ENCODE assay signal across 11 mouse cellular contexts in genomic region chr9:63074023-63074750, GRCm38 (mm10).
A peak's percentile ranks its signal among the peaks of the same experiment; 100 is the strongest.
DNase-seq lines count a peak whose midpoint lies in the region; ATAC-seq lines count a peak whose summit lies in the region.
"Had no signal": no experiment of that assay in that cellular context is flagged by ENCODE, and none has a peak within 500 bp of the region (broad histone marks: within the 10 kb centered on the region; RNA-seq: fewer than 3 reads in every experiment).

No protein-coding gene starts in this region.

- H3K4me1 ChIP-seq in heart, embryonic 10.5 days, result peaks cover 45% of the 10 kb centered on the region
- peaks cover 18% of the 10 kb centered on the region for H3K4me1 ChIP-seq in midbrain, embryonic 11.5 days (ENCODE audit: control insufficient read depth, insufficient read depth, low read length)
- peaks cover 17% of the 10 kb centered on the region for H3K4me1 ChIP-seq in midbrain, embryonic 15.5 days
- H3K4me1 ChIP-seq in heart, embryonic 16.5 days (ENCODE audit: control insufficient read depth, insufficient read depth, low read length), result peaks cover 28% of the 10 kb centered on the region
- peaks cover 17% of the 10 kb centered on the region for H3K4me1 ChIP-seq in neural tube, embryonic 13.5 days (replicated peaks)

- H3K27ac ChIP-seq in heart, embryonic 10.5 days, result peak overlapping the region; percentile 87
- no peak overlapping the region; the same call in 1 of the 2 replicates for H3K27ac ChIP-seq in midbrain, embryonic 11.5 days (ENCODE audit: low read depth, low read length)
- H3K27ac ChIP-seq in midbrain, embryonic 15.5 days, result no peak overlapping the region
- H3K27ac ChIP-seq in heart, embryonic 16.5 days (ENCODE audit: low read length), result peak overlapping the region; percentile 7; the same call in 1 of the 2 replicates
- H3K27ac ChIP-seq in neural tube, embryonic 13.5 days (replicated peaks), result peak overlapping the region; percentile 52
- H3K27ac ChIP-seq: embryonic facial prominence, embryonic 15.5 days; liver, embryonic 12.5 days had no signal

- H3K4me3 ChIP-seq in heart, embryonic 10.5 days, result no peak overlapping the region
- H3K4me3 ChIP-seq in midbrain, embryonic 11.5 days (ENCODE audit: low read depth, low read length), result no peak overlapping the region
- no peak overlapping the region for H3K4me3 ChIP-seq in midbrain, embryonic 15.5 days
- no peak overlapping the region for H3K4me3 ChIP-seq in heart, embryonic 16.5 days (ENCODE audit: low read length)
- no peak overlapping the region for H3K4me3 ChIP-seq in neural tube, embryonic 13.5 days
- H3K4me3 ChIP-seq: embryonic facial prominence, embryonic 15.5 days; liver, embryonic 12.5 days had no signal

- WGBS in heart, embryonic 10.5 days, result 26% methylated on average over 10 of the region's 10 CpGs
- whole genome bisulfite sequencing in midbrain, embryonic 11.5 days, result 18% methylated on average over 10 of the region's 10 CpGs
- 24% methylated on average over 10 of the region's 10 CpGs for WGBS in midbrain, embryonic 15.5 days
- 29% methylated on average over 10 of the region's 10 CpGs for WGBS in heart, embryonic 16.5 days
- WGBS in neural tube, embryonic 13.5 days, result 36% methylated on average over 10 of the region's 10 CpGs

- no peak overlapping the region; the same call in 1 of the 2 replicates for H3K4me2 ChIP-seq in midbrain, embryonic 11.5 days
- no peak overlapping the region for H3K4me2 ChIP-seq in midbrain, embryonic 15.5 days
- H3K4me2 ChIP-seq in heart, embryonic 16.5 days (ENCODE audit: low read depth, low read length), result peak overlapping the region; percentile 36
- H3K4me2 ChIP-seq in neural tube, embryonic 13.5 days, result peak overlapping the region; percentile 7; the same call in 1 of the 2 replicates
- H3K4me2 ChIP-seq: embryonic facial prominence, embryonic 15.5 days; liver, embryonic 12.5 days had no signal

- no peaks in the 10 kb centered on the region for H3K36me3 ChIP-seq in heart, embryonic 10.5 days
- no peaks in the 10 kb centered on the region for H3K36me3 ChIP-seq in midbrain, embryonic 11.5 days (ENCODE audit: control insufficient read depth, insufficient read depth, low read length)
- no peaks in the 10 kb centered on the region for H3K36me3 ChIP-seq in midbrain, embryonic 15.5 days (replicated peaks)
- no peaks in the 10 kb centered on the region for H3K36me3 ChIP-seq in heart, embryonic 16.5 days (ENCODE audit: control insufficient read depth, insufficient read depth)
- no peaks in the 10 kb centered on the region for H3K36me3 ChIP-seq in neural tube, embryonic 13.5 days
- H3K36me3 ChIP-seq: embryonic facial prominence, embryonic 15.5 days; liver, embryonic 12.5 days had no signal

- H3K27me3 ChIP-seq in heart, embryonic 10.5 days (ENCODE audit: insufficient read depth, poor library complexity, severe bottlenecking), result no peaks in the 10 kb centered on the region
- H3K27me3 ChIP-seq in midbrain, embryonic 11.5 days (ENCODE audit: control insufficient read depth, insufficient read depth, low read length), result no peaks in the 10 kb centered on the region
- no peaks in the 10 kb centered on the region for H3K27me3 ChIP-seq in midbrain, embryonic 15.5 days (replicated peaks)
- no peaks in the 10 kb centered on the region for H3K27me3 ChIP-seq in heart, embryonic 16.5 days (ENCODE audit: control insufficient read depth, insufficient read depth, low read length)
- no peaks in the 10 kb centered on the region for H3K27me3 ChIP-seq in neural tube, embryonic 13.5 days
- H3K27me3 ChIP-seq: embryonic facial prominence, embryonic 15.5 days; liver, embryonic 12.5 days had no signal

- no peak for DNase-seq in heart, embryonic 10.5 days (ENCODE audit: low spot score)
- no peak for DNase-seq in heart, adult 8-10 months (ENCODE audit: low spot score)
- peak; percentile 89 for DNase-seq in midbrain, embryonic 11.5 days (ENCODE audit: low spot score, missing footprints)
- DNase-seq in right cerebral cortex, postnatal 36 days (ENCODE audit: low spot score in 2 of 2), result no peak
- DNase-seq: adrenal gland, postnatal 10 days had no signal

- H3K9ac ChIP-seq in midbrain, embryonic 11.5 days (ENCODE audit: low read length), result no peak overlapping the region
- H3K9ac ChIP-seq in midbrain, embryonic 15.5 days, result no peak overlapping the region
- no peak overlapping the region for H3K9ac ChIP-seq in heart, embryonic 16.5 days (ENCODE audit: low read length)
- no peak overlapping the region for H3K9ac ChIP-seq in neural tube, embryonic 13.5 days
- H3K9ac ChIP-seq: embryonic facial prominence, embryonic 15.5 days; liver, embryonic 12.5 days had no signal

- no peak for ATAC-seq in midbrain, embryonic 11.5 days (ENCODE audit: low FRiP score)
- no peak for ATAC-seq in midbrain, embryonic 15.5 days (replicated peaks)
- no peak for ATAC-seq in heart, embryonic 16.5 days (replicated peaks; ENCODE audit: extremely low read depth, insufficient read depth, low FRiP score)
- no peak for ATAC-seq in neural tube, embryonic 13.5 days (ENCODE audit: low read depth)
- ATAC-seq in erythroid progenitor cell, adult 5-6 weeks (replicated peaks; ENCODE audit: low FRiP score, poor library complexity, severe bottlenecking), result no peak
- ATAC-seq: liver, embryonic 12.5 days had no signal

- no peaks in the 10 kb centered on the region for H3K9me3 ChIP-seq in heart, embryonic 10.5 days
- H3K9me3 ChIP-seq in midbrain, embryonic 11.5 days (ENCODE audit: control insufficient read depth, low read length), result no peaks in the 10 kb centered on the region
- H3K9me3 ChIP-seq in midbrain, embryonic 15.5 days, result no peaks in the 10 kb centered on the region
- H3K9me3 ChIP-seq in heart, embryonic 16.5 days (replicated peaks; ENCODE audit: control insufficient read depth, low read length), result no peaks in the 10 kb centered on the region
- no peaks in the 10 kb centered on the region for H3K9me3 ChIP-seq in neural tube, embryonic 13.5 days
- H3K9me3 ChIP-seq: embryonic facial prominence, embryonic 15.5 days; liver, embryonic 12.5 days had no signal

Comparison
In these comparisons a context has a peak if more than half of its experiments do, and no peak if none do; other contexts are left out.
1. H3K27ac ChIP-seq: peak in heart, embryonic 10.5 days (single experiment), heart, embryonic 16.5 days (single experiment) and neural tube, embryonic 13.5 days (single experiment); none in midbrain, embryonic 11.5 days (single experiment) and midbrain, embryonic 15.5 days (single experiment).
2. H3K4me2 ChIP-seq: peak in heart, embryonic 16.5 days (single experiment) and neural tube, embryonic 13.5 days (single experiment); none in midbrain, embryonic 11.5 days (single experiment) and midbrain, embryonic 15.5 days (single experiment).